In the genomic region with DNA sequence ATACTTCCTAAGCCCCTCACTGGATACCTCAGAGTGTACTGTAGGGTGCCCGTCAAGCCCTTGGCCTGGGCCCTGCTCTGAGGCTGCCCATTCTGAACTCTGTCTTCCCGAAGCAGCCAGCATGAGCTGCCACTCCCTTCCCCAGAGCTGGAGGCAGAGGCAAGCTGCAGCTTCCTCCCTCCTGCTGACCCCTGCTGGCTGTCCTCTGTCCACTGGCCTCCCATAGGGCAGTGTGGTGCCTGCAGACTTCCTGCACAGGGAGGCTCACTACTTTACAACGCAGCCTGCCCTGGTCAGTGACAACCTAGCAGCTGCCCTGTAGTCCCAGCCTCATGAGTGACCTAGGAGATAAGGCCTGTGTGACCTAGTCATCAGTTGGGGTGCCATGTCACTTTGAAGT, we compare ENCODE assay signal across 10 mouse cellular contexts. TPM values are rescaled to one million over a fixed set of nuclear protein-coding genes. Genes with fewer than 3 reads are reported as not detected.
DNase-seq lines count a peak whose midpoint lies in the region; ATAC-seq and TF ChIP-seq lines count a peak whose summit lies in the region.
"Had no signal": no experiment of that assay in that cellular context is flagged by ENCODE, and none has a peak within 500 bp of the region (broad histone marks: within the 10 kb centered on the region; RNA-seq: fewer than 3 reads in every experiment).

No protein-coding gene starts in this region.

- no peaks in the 10 kb centered on the region for H3K4me1 ChIP-seq in kidney, embryonic 16.5 days (ENCODE audit: insufficient read depth, low read length)
- peaks cover 9% of the 10 kb centered on the region for H3K4me1 ChIP-seq in forebrain, embryonic 12.5 days

- no peaks in the 10 kb centered on the region for H3K36me3 ChIP-seq in kidney, embryonic 16.5 days (ENCODE audit: insufficient read depth, low read length)
- H3K36me3 ChIP-seq in forebrain, embryonic 12.5 days (replicated peaks): no peaks in the 10 kb centered on the region
- H3K36me3 ChIP-seq: embryonic facial prominence, embryonic 12.5 days; neural tube, embryonic 13.5 days had no signal

- WGBS in kidney, embryonic 16.5 days: 20% methylated on average over 3 of the region's 3 CpGs
- WGBS in forebrain, embryonic 12.5 days: 21% methylated on average over 3 of the region's 3 CpGs

- H3K4me2 ChIP-seq in kidney, embryonic 16.5 days (replicated peaks; ENCODE audit: low read depth, low read length): no peak overlapping the region
- H3K4me2 ChIP-seq in forebrain, embryonic 12.5 days: no peak overlapping the region
- H3K4me2 ChIP-seq: embryonic facial prominence, embryonic 12.5 days; neural tube, embryonic 13.5 days had no signal

- peak; percentile 72 for ATAC-seq in kidney, embryonic 16.5 days (ENCODE audit: low FRiP score, low TSS enrichment)
- no peak for ATAC-seq in forebrain, embryonic 12.5 days (ENCODE audit: low FRiP score)

- H3K27me3 ChIP-seq in kidney, embryonic 16.5 days (ENCODE audit: insufficient read depth, low read length): no peaks in the 10 kb centered on the region
- H3K27me3 ChIP-seq in forebrain, embryonic 12.5 days: no peaks in the 10 kb centered on the region; the same call in 1 of the 2 replicates
- H3K27me3 ChIP-seq: embryonic facial prominence, embryonic 12.5 days; neural tube, embryonic 13.5 days had no signal

- H3K4me3 ChIP-seq in kidney, embryonic 16.5 days (ENCODE audit: low read length): no peak overlapping the region
- no peak overlapping the region for H3K4me3 ChIP-seq in forebrain, embryonic 12.5 days (replicated peaks)
- H3K4me3 ChIP-seq: embryonic facial prominence, embryonic 12.5 days; neural tube, embryonic 13.5 days had no signal

- DNase-seq in kidney, adult 8-10 months: no peak
- no peak for DNase-seq in brain, embryonic 14.5 days (ENCODE audit: low read depth)
- peak; percentile 54 to 62 for DNase-seq in heart, postnatal 14 days
- peak; percentile 42 for DNase-seq in lung, postnatal 14 days
- DNase-seq in right cerebral cortex, postnatal 10 days (ENCODE audit: low spot score in 2 of 2): no peak
- no peak for DNase-seq in spleen, postnatal 10 days (ENCODE audit: low spot score in 2 of 2)

- H3K27ac ChIP-seq in kidney, embryonic 16.5 days (ENCODE audit: low read length): no peak overlapping the region
- H3K27ac ChIP-seq in forebrain, embryonic 12.5 days: no peak overlapping the region
- H3K27ac ChIP-seq: embryonic facial prominence, embryonic 12.5 days; neural tube, embryonic 13.5 days had no signal

- TF ChIP-seq CTCF in brain, embryonic 14.5 days (IDR thresholded peaks at IDR 0.05; ENCODE audit: borderline replicate concordance, extremely low read depth, insufficient read depth, insufficient read length): 0 out of 2 replicates have a peak, but pooled peaks have one; percentile 5

- intact Hi-C loops in heart, postnatal 14 days (cut with DNase I): loop anchor here (2.0 kb wide), 1 partner anchor 45 kb away; no protein-coding TSS in a partner anchor

- TF ChIP-seq POLR2A in brain, embryonic 14.5 days (IDR thresholded peaks at IDR 0.05; ENCODE audit: borderline replicate concordance, extremely low read depth, insufficient read depth, insufficient read length, poor library complexity, severe bottlenecking): no peak

- H3K9ac ChIP-seq in kidney, embryonic 16.5 days (replicated peaks; ENCODE audit: low read length): no peak overlapping the region
- no peak overlapping the region for H3K9ac ChIP-seq in forebrain, embryonic 12.5 days
- H3K9ac ChIP-seq: embryonic facial prominence, embryonic 12.5 days; neural tube, embryonic 13.5 days had no signal

- no peaks in the 10 kb centered on the region for H3K9me3 ChIP-seq in kidney, embryonic 16.5 days (ENCODE audit: low read length)
- H3K9me3 ChIP-seq in forebrain, embryonic 12.5 days: no peaks in the 10 kb centered on the region
- H3K9me3 ChIP-seq: embryonic facial prominence, embryonic 12.5 days; neural tube, embryonic 13.5 days had no signal

RNA-seq across cellular contexts. Expression of gene Ip6k3, which starts 14.1 kb away (rescaled TPM):
- 0.15 and 0.19 TPM in 2 replicates for polyA plus RNA-seq in kidney, embryonic 16.5 days (2015; fragmentation: Nextera tagmentation; extraction: Ambion mirVana)
- 0.29 and 0.33 TPM in 2 replicates for polyA plus RNA-seq in brain, embryonic 14.5 days (2012; rRNA removed)
- total RNA-seq in heart, postnatal 14 days (2021): 10 to 100 TPM in 1 of 2 experiments, 1 to 10 TPM in 1; 8.9 to 10.7 TPM
- polyA plus RNA-seq in forebrain, embryonic 12.5 days (2016; fragmentation: Nextera tagmentation; extraction: Ambion mirVana): 0.13 TPM in 1 of 2 replicates, not detected in the other

RNA-seq across cellular contexts. Expression of gene Lemd2, which starts 22.6 kb away (rescaled TPM):
- 9.7 and 10.0 TPM in 2 replicates for polyA plus RNA-seq in kidney, embryonic 16.5 days (2015; fragmentation: Nextera tagmentation; extraction: Ambion mirVana)
- polyA plus RNA-seq in brain, embryonic 14.5 days (2012; rRNA removed): 117 and 154 TPM in 2 replicates
- 10 to 100 TPM; 27.4 to 28.6 TPM for total RNA-seq in heart, postnatal 14 days (2021)
- polyA plus RNA-seq in forebrain, embryonic 12.5 days (2016; fragmentation: Nextera tagmentation; extraction: Ambion mirVana): 30.6 and 30.8 TPM in 2 replicates

RNA-seq across cellular contexts. Expression of gene Uqcc2, which starts 48.0 kb away (rescaled TPM):
- 266 TPM in 2 replicates for polyA plus RNA-seq in kidney, embryonic 16.5 days (2015; fragmentation: Nextera tagmentation; extraction: Ambion mirVana)
- polyA plus RNA-seq in brain, embryonic 14.5 days (2012; rRNA removed): 242 and 333 TPM in 2 replicates
- total RNA-seq in heart, postnatal 14 days (2021): 100 to 1,000 TPM; 270 to 283 TPM
- 274 and 306 TPM in 2 replicates for polyA plus RNA-seq in forebrain, embryonic 12.5 days (2016; fragmentation: Nextera tagmentation; extraction: Ambion mirVana)

Comparison
In these comparisons a context has a peak if more than half of its experiments do, and no peak if none do; other contexts are left out.
1. DNase-seq: peak in heart, postnatal 14 days (2 of 2) and lung, postnatal 14 days (single experiment); none in kidney, adult 8-10 months (0 of 2), brain, embryonic 14.5 days (single experiment), right cerebral cortex, postnatal 10 days (0 of 2) and spleen, postnatal 10 days (0 of 2).